8 mouse cellular contexts compared by ENCODE assay signal in genomic region chr5:32412186-32412950, GRCm38 (mm10). TPM values are rescaled to one million over a fixed set of nuclear protein-coding genes. Genes with fewer than 3 reads are reported as not detected.
A peak's percentile ranks its signal among the peaks of the same experiment; 100 is the strongest.
DNase-seq lines count a peak whose midpoint lies in the region; ATAC-seq and TF ChIP-seq lines count a peak whose summit lies in the region.

No protein-coding gene starts in this region.

- no peaks in the 10 kb centered on the region for H3K36me3 ChIP-seq in midbrain, postnatal 0 days (ENCODE audit: insufficient read depth, low read length)
- no peaks in the 10 kb centered on the region for H3K36me3 ChIP-seq in midbrain, embryonic 10.5 days
- no peaks in the 10 kb centered on the region for H3K36me3 ChIP-seq in heart, postnatal 0 days (replicated peaks; ENCODE audit: control insufficient read depth, insufficient read depth, low read length)
- no peaks in the 10 kb centered on the region for H3K36me3 ChIP-seq in stomach, embryonic 14.5 days (ENCODE audit: control insufficient read depth, insufficient read depth, low read length)
- H3K36me3 ChIP-seq in midbrain, embryonic 16.5 days (ENCODE audit: control insufficient read depth, insufficient read depth, low read length): no peaks in the 10 kb centered on the region

- H3K27me3 ChIP-seq in midbrain, postnatal 0 days (ENCODE audit: insufficient read depth, low read length): no peaks in the 10 kb centered on the region
- H3K27me3 ChIP-seq in midbrain, embryonic 10.5 days (ENCODE audit: low read depth, poor library complexity, severe bottlenecking): no peaks in the 10 kb centered on the region
- no peaks in the 10 kb centered on the region for H3K27me3 ChIP-seq in heart, postnatal 0 days (ENCODE audit: control insufficient read depth, insufficient read depth, low read length)
- no peaks in the 10 kb centered on the region for H3K27me3 ChIP-seq in stomach, embryonic 14.5 days (ENCODE audit: control insufficient read depth, insufficient read depth, low read length)
- H3K27me3 ChIP-seq in midbrain, embryonic 16.5 days (ENCODE audit: control insufficient read depth, insufficient read depth, low read depth, low read length): no peaks in the 10 kb centered on the region

- TF ChIP-seq EP300 in heart, postnatal 0 days (IDR thresholded peaks at IDR 0.05; ENCODE audit: low read depth): no peak

- H3K4me2 ChIP-seq in midbrain, postnatal 0 days (ENCODE audit: low read depth, low read length, poor library complexity, severe bottlenecking): no peak overlapping the region
- H3K4me2 ChIP-seq in heart, postnatal 0 days (ENCODE audit: low read depth, low read length): no peak overlapping the region
- no peak overlapping the region for H3K4me2 ChIP-seq in stomach, embryonic 14.5 days (replicated peaks; ENCODE audit: low read depth, low read length)
- no peak overlapping the region for H3K4me2 ChIP-seq in midbrain, embryonic 16.5 days (ENCODE audit: low read length)

- no peak for ATAC-seq in midbrain, postnatal 0 days (ENCODE audit: low FRiP score)
- peak; percentile 25 for ATAC-seq in heart, postnatal 0 days (ENCODE audit: insufficient read depth, low read depth)
- peak; percentile 53; the same call in 1 of the 2 replicates for ATAC-seq in stomach, embryonic 14.5 days (ENCODE audit: insufficient number of reproducible peaks, insufficient read depth, low FRiP score, low read depth)
- ATAC-seq in midbrain, embryonic 16.5 days: no peak

- H3K9ac ChIP-seq in midbrain, postnatal 0 days (replicated peaks; ENCODE audit: low read length, poor library complexity, severe bottlenecking): no peak overlapping the region
- no peak overlapping the region for H3K9ac ChIP-seq in heart, postnatal 0 days (replicated peaks; ENCODE audit: low read depth, low read length)
- no peak overlapping the region for H3K9ac ChIP-seq in stomach, embryonic 14.5 days (replicated peaks; ENCODE audit: low read depth, low read length)
- no peak overlapping the region for H3K9ac ChIP-seq in midbrain, embryonic 16.5 days (ENCODE audit: low read depth, low read length)

- DNase-seq in midbrain, postnatal 0 days (ENCODE audit: low spot score): peak; percentile 59
- no peak for DNase-seq in midbrain, embryonic 10.5 days (ENCODE audit: low spot score)
- DNase-seq in embryo, embryonic 11 days: peak; percentile 74
- DNase-seq in heart, postnatal 0 days (ENCODE audit: low spot score): peak; percentile 43
- DNase-seq in kidney, postnatal 4 days: peak; percentile 67 to 76
- no peak for DNase-seq in thymus, adult 18-20 months

- WGBS in midbrain, postnatal 0 days: 31% methylated on average over 1 of the region's 1 CpGs
- WGBS in midbrain, embryonic 10.5 days: 32% methylated on average over 1 of the region's 1 CpGs
- WGBS in heart, postnatal 0 days: 8% methylated on average over 1 of the region's 1 CpGs
- WGBS in stomach, embryonic 14.5 days: 12% methylated on average over 1 of the region's 1 CpGs
- 13% methylated on average over 1 of the region's 1 CpGs for WGBS in midbrain, embryonic 16.5 days

- TF ChIP-seq CTCF in midbrain, postnatal 0 days (IDR thresholded peaks at IDR 0.05): no peak
- TF ChIP-seq CTCF in heart, postnatal 0 days (IDR thresholded peaks at IDR 0.05; ENCODE audit: low read depth): no peak

- H3K27ac ChIP-seq in midbrain, postnatal 0 days (ENCODE audit: low read depth, low read length): no peak overlapping the region
- no peak overlapping the region for H3K27ac ChIP-seq in midbrain, embryonic 10.5 days (replicated peaks)
- H3K27ac ChIP-seq in heart, postnatal 0 days (ENCODE audit: low read depth): peak overlapping the region; percentile 87
- H3K27ac ChIP-seq in stomach, embryonic 14.5 days (ENCODE audit: low read length): peak overlapping the region; percentile 75
- H3K27ac ChIP-seq in midbrain, embryonic 16.5 days (ENCODE audit: low read length): no peak overlapping the region

- no peak overlapping the region for H3K4me3 ChIP-seq in midbrain, postnatal 0 days (ENCODE audit: low read depth, low read length)
- H3K4me3 ChIP-seq in midbrain, embryonic 10.5 days: no peak overlapping the region
- H3K4me3 ChIP-seq in heart, postnatal 0 days (ENCODE audit: low read depth, low read length): no peak overlapping the region
- no peak overlapping the region for H3K4me3 ChIP-seq in stomach, embryonic 14.5 days (ENCODE audit: low read depth, low read length)
- no peak overlapping the region for H3K4me3 ChIP-seq in midbrain, embryonic 16.5 days (ENCODE audit: low read depth, low read length)

- H3K4me1 ChIP-seq in midbrain, postnatal 0 days (ENCODE audit: insufficient read depth, low read length): 0 out of 2 replicates have a peak, but pooled peaks cover 4% of the 10 kb centered on the region
- peaks cover 12% of the 10 kb centered on the region; the same call in 1 of the 2 replicates for H3K4me1 ChIP-seq in midbrain, embryonic 10.5 days
- H3K4me1 ChIP-seq in heart, postnatal 0 days (ENCODE audit: control insufficient read depth, insufficient read depth): peaks cover 62% of the 10 kb centered on the region
- peaks cover 4% of the 10 kb centered on the region; the same call in 1 of the 2 replicates for H3K4me1 ChIP-seq in stomach, embryonic 14.5 days (ENCODE audit: control insufficient read depth, insufficient read depth, low read length)
- 0 out of 2 replicates have a peak, but pooled peaks cover 5% of the 10 kb centered on the region for H3K4me1 ChIP-seq in midbrain, embryonic 16.5 days (ENCODE audit: control insufficient read depth, insufficient read depth, low read length)

- H3K9me3 ChIP-seq in midbrain, postnatal 0 days (ENCODE audit: low read length): no peaks in the 10 kb centered on the region
- H3K9me3 ChIP-seq in midbrain, embryonic 10.5 days (replicated peaks): no peaks in the 10 kb centered on the region
- H3K9me3 ChIP-seq in heart, postnatal 0 days (replicated peaks; ENCODE audit: control insufficient read depth, low read length): no peaks in the 10 kb centered on the region
- no peaks in the 10 kb centered on the region for H3K9me3 ChIP-seq in stomach, embryonic 14.5 days (ENCODE audit: control insufficient read depth, low read depth, low read length)
- H3K9me3 ChIP-seq in midbrain, embryonic 16.5 days (replicated peaks; ENCODE audit: control insufficient read depth, low read length, poor library complexity, severe bottlenecking): no peaks in the 10 kb centered on the region

RNA-seq across cellular contexts. Expression of gene Ppp1cb, which starts 46.3 kb away (rescaled TPM):
- total RNA-seq in midbrain, postnatal 0 days (2014; rRNA removed): 144 and 189 TPM in 2 replicates
- 200 and 204 TPM in 2 replicates for polyA plus RNA-seq in midbrain, postnatal 0 days (2015; fragmentation: Nextera tagmentation; extraction: Ambion mirVana)
- 205 and 213 TPM in 2 replicates for polyA plus RNA-seq in midbrain, embryonic 10.5 days (2016; fragmentation: Nextera tagmentation; extraction: Ambion mirVana)
- 155 and 171 TPM in 2 replicates for total RNA-seq in heart, postnatal 0 days (2014; rRNA removed; ENCODE audit: low replicate concordance)
- 278 and 287 TPM in 2 replicates for polyA plus RNA-seq in heart, postnatal 0 days (2015; fragmentation: Nextera tagmentation; extraction: Ambion mirVana)
- polyA plus RNA-seq in stomach, embryonic 14.5 days (2014; fragmentation: Nextera tagmentation; extraction: Ambion mirVana): 278 and 296 TPM in 2 replicates
- 208 TPM in 2 replicates for polyA plus RNA-seq in midbrain, embryonic 16.5 days (2015; fragmentation: Nextera tagmentation; extraction: Ambion mirVana)

Comparison
In these comparisons a context has a peak if more than half of its experiments do, and no peak if none do; other contexts are left out.
1. DNase-seq: peak in midbrain, postnatal 0 days (single experiment), embryo, embryonic 11 days (single experiment), heart, postnatal 0 days (single experiment) and kidney, postnatal 4 days (2 of 2); none in midbrain, embryonic 10.5 days (single experiment) and thymus, adult 18-20 months (0 of 2).
2. ATAC-seq: peak in heart, postnatal 0 days (single experiment) and stomach, embryonic 14.5 days (single experiment); none in midbrain, postnatal 0 days (single experiment) and midbrain, embryonic 16.5 days (single experiment).
3. H3K27ac ChIP-seq: peak in heart, postnatal 0 days (single experiment) and stomach, embryonic 14.5 days (single experiment); none in midbrain, postnatal 0 days (single experiment), midbrain, embryonic 10.5 days (single experiment) and midbrain, embryonic 16.5 days (single experiment).